Mouse (Mus musculus) small intestine, adult 2 months (tissue): ENCODE results near the gene Lta.

Source experiments
- CTCF ChIP-seq: fragments of 200-500 bp; IDR thresholded peaks from 2 replicates; pipeline ENCODE4 v1.5.1; 2012; ENCODE audit warnings: low read depth, mild to moderate bottlenecking, control low read depth, inconsistent platforms, low read length, moderate library complexity, mixed read lengths; ENCODE audit not compliant: insufficient replicate concordance, insufficient read length; ENCODE audit errors: extremely low read depth
- POLR2A ChIP-seq: fragments of 200-500 bp; IDR thresholded peaks from 2 replicates; pipeline ENCODE4 v1.6.1; 2012; ENCODE audit warnings: low read depth, mild to moderate bottlenecking, control low read depth, inconsistent platforms, low read length, moderate library complexity

DNA sequence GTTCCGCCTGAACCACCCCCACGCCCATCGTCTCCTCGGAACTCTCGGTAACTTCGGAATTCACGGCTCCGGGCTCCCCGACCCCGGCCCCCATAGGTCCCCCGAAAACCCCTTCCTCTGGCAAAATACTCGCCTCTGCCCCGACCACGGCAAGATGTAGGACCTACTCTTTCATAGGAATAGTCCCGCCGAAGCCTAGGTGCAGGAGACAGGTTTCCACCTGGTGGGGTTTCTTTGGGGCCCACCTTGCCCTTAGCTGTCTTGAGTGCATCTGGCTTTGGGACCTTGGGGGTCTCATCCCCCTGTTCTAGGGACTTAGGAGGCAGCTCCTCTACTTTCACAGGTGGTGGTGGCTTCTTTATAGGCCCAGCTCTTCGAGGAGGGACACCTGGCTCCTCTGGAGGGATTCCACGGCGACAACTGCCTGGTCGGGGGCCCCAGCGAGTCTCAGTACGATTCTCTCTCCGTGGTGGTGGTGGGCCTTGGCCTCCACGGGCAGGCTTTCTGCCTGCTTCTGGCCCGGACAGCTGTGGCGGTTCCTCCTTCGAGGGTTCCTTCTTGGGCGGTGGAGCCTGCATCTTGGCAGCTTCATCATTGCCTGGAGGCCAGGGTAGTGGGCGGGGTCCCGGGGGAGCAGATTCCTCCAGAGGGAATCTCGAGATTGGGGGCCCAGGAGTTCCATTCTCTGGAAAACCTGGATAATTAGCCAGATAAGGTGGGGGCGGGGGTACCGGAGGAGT is 48.5 kb downstream of the Lta start:
- TF ChIP-seq POLR2A (no peak), CTCF (no peak)
